Mouse (Mus musculus): ENCODE measurements at regions not wholly inside any gene's neighbourhood (a gene's known extent, or its start where the extent isn't known, plus 50 kb on each side); places are given as distances from the start of the nearest gene placed in this dataset.
"Not testable (repeated sequence)": the region's sequence is repeated elsewhere in the genome, so short reads cannot be mapped to it uniquely, and the experiment has no call there.

GRCm38 (mm10) chr8:5523281-5523680 is 418.1 kb upstream of the Slc10a2 start:
- Histone ChIP-seq H3K27me3 (no peaks in the 10 kb centered on the region), H3K4me1 (no peaks in the 10 kb centered on the region), H3K36me3 (replicated peaks) (no peaks in the 10 kb centered on the region), H3K4me3 (replicated peaks) (no peak overlapping the region), H3K27ac (no peak overlapping the region), H3K9ac (no peak overlapping the region), H3K4me2 (no peak overlapping the region), H3K9me3 (no peaks in the 10 kb centered on the region)
- ATAC-seq (ENCODE audit: low FRiP score), result no peak
- WGBS, result 83% methylated on average over 4 of the region's 4 CpGs

- Histone ChIP-seq H3K9ac (no peak overlapping the region), H3K4me3 (replicated peaks) (no peak overlapping the region), H3K9me3 (no peaks in the 10 kb centered on the region), H3K36me3 (replicated peaks) (no peaks in the 10 kb centered on the region), H3K27me3 (no peaks in the 10 kb centered on the region), H3K4me1 (no peaks in the 10 kb centered on the region), H3K4me2 (no peak overlapping the region), H3K27ac (no peak overlapping the region)
- no peak for ATAC-seq (ENCODE audit: low FRiP score)
- whole genome bisulfite sequencing, result 97% methylated on average over 2 of the region's 2 CpGs
These were observed 390.7 kb upstream of the Slc10a2 start for GRCm38 (mm10) chr8:5495861-5496260.

GRCm38 (mm10) chr8:5490491-5490890 is 385.3 kb upstream of the Slc10a2 start:
- Histone ChIP-seq H3K27me3 (no peaks in the 10 kb centered on the region), H3K27ac (no peak overlapping the region), H3K4me1 (no peaks in the 10 kb centered on the region), H3K4me2 (no peak overlapping the region), H3K36me3 (replicated peaks) (no peaks in the 10 kb centered on the region), H3K9me3 (no peaks in the 10 kb centered on the region), H3K4me3 (replicated peaks) (no peak overlapping the region), H3K9ac (no peak overlapping the region)
- 85% methylated on average over 3 of the region's 3 CpGs for WGBS
- ATAC-seq (ENCODE audit: low FRiP score), result no peak

- Histone ChIP-seq H3K4me3 (replicated peaks) (no peak overlapping the region), H3K9me3 (no peaks in the 10 kb centered on the region), H3K36me3 (replicated peaks) (no peaks in the 10 kb centered on the region), H3K4me1 (no peaks in the 10 kb centered on the region), H3K4me2 (no peak overlapping the region), H3K27ac (no peak overlapping the region), H3K9ac (no peak overlapping the region), H3K27me3 (no peaks in the 10 kb centered on the region)
- no peak for ATAC-seq (ENCODE audit: low FRiP score)
- 72% methylated on average over 1 of the region's 1 CpGs for WGBS
These were observed 377.8 kb upstream of the Slc10a2 start for GRCm38 (mm10) chr8:5482938-5483337.

GRCm38 (mm10) chr8:5472999-5473398 is 367.8 kb upstream of the Slc10a2 start:
- no peak for ATAC-seq (ENCODE audit: low FRiP score)
- no peaks in the 10 kb centered on the region for H3K4me1 ChIP-seq
- H3K27ac ChIP-seq, result no peak overlapping the region
- no peak overlapping the region for H3K4me3 ChIP-seq (replicated peaks)
- no peak overlapping the region for H3K4me2 ChIP-seq
- no peak overlapping the region for H3K9ac ChIP-seq
- no peaks in the 10 kb centered on the region for H3K27me3 ChIP-seq
- H3K36me3 ChIP-seq (replicated peaks), result no peaks in the 10 kb centered on the region
- no peaks in the 10 kb centered on the region for H3K9me3 ChIP-seq

GRCm38 (mm10) chr8:5472582-5472981 is 367.4 kb upstream of the Slc10a2 start:
- H3K27me3 ChIP-seq, result no peaks in the 10 kb centered on the region
- no peak for ATAC-seq (ENCODE audit: low FRiP score)
- no peak overlapping the region for H3K27ac ChIP-seq
- H3K9ac ChIP-seq, result no peak overlapping the region
- H3K9me3 ChIP-seq, result no peaks in the 10 kb centered on the region
- H3K4me2 ChIP-seq, result no peak overlapping the region
- no peaks in the 10 kb centered on the region for H3K4me1 ChIP-seq
- H3K4me3 ChIP-seq (replicated peaks), result no peak overlapping the region
- H3K36me3 ChIP-seq (replicated peaks), result no peaks in the 10 kb centered on the region
- WGBS, result 81% methylated on average over 1 of the region's 1 CpGs

GRCm38 (mm10) chr8:5457619-5458018 is 352.5 kb upstream of the Slc10a2 start:
- Histone ChIP-seq H3K36me3 (replicated peaks) (no peaks in the 10 kb centered on the region), H3K4me3 (replicated peaks) (no peak overlapping the region), H3K27ac (no peak overlapping the region), H3K9me3 (no peaks in the 10 kb centered on the region), H3K27me3 (no peaks in the 10 kb centered on the region), H3K4me2 (no peak overlapping the region), H3K4me1 (no peaks in the 10 kb centered on the region), H3K9ac (no peak overlapping the region)
- ATAC-seq (ENCODE audit: low FRiP score), result no peak
- 86% methylated on average over 1 of the region's 1 CpGs for WGBS

GRCm38 (mm10) chr8:5453469-5453868 is 348.3 kb upstream of the Slc10a2 start:
- Histone ChIP-seq H3K27me3 (no peaks in the 10 kb centered on the region), H3K4me2 (no peak overlapping the region), H3K4me1 (no peaks in the 10 kb centered on the region), H3K36me3 (replicated peaks) (no peaks in the 10 kb centered on the region), H3K9ac (no peak overlapping the region), H3K4me3 (replicated peaks) (no peak overlapping the region), H3K9me3 (no peaks in the 10 kb centered on the region), H3K27ac (no peak overlapping the region)
- ATAC-seq (ENCODE audit: low FRiP score), result no peak
- 93% methylated on average over 4 of the region's 4 CpGs for WGBS

GRCm38 (mm10) chr8:5442243-5442642 is 337.1 kb upstream of the Slc10a2 start:
- H3K4me2 ChIP-seq; H3K4me1 ChIP-seq; H3K27me3 ChIP-seq; H3K27ac ChIP-seq; H3K4me3 ChIP-seq (replicated peaks); ATAC-seq (ENCODE audit: low FRiP score); H3K9me3 ChIP-seq; H3K9ac ChIP-seq; H3K36me3 ChIP-seq (replicated peaks): not testable (repeated sequence)
- 95% methylated on average over 5 of the region's 5 CpGs for WGBS

- not testable (repeated sequence) for ATAC-seq (ENCODE audit: low FRiP score); H3K9ac ChIP-seq
- 90% methylated on average over 3 of the region's 3 CpGs for WGBS
These were observed 335.3 kb upstream of the Slc10a2 start for GRCm38 (mm10) chr8:5440404-5440803.

GRCm38 (mm10) chr8:5439054-5439453 is 333.9 kb upstream of the Slc10a2 start:
- WGBS, result 26% methylated on average over 2 of the region's 2 CpGs
- H3K4me2 ChIP-seq, result no peak overlapping the region
- no peaks in the 10 kb centered on the region for H3K36me3 ChIP-seq (replicated peaks)
- no peaks in the 10 kb centered on the region for H3K4me1 ChIP-seq
- 0 out of 2 replicates have a peak, but pooled peaks cover 7% of the 10 kb centered on the region for H3K9me3 ChIP-seq
- ATAC-seq (ENCODE audit: low FRiP score), result no peak
- H3K4me3 ChIP-seq (replicated peaks), result no peak overlapping the region
- H3K27me3 ChIP-seq, result no peaks in the 10 kb centered on the region
- H3K9ac ChIP-seq, result no peak overlapping the region
- no peak overlapping the region for H3K27ac ChIP-seq

More at GRCm38 (mm10) chr8:5440404-5440803, 335.3 kb upstream of the Slc10a2 start:
- not testable (repeated sequence) for H3K27me3 ChIP-seq; H3K36me3 ChIP-seq (replicated peaks); H3K4me2 ChIP-seq; H3K4me1 ChIP-seq; H3K4me3 ChIP-seq (replicated peaks); H3K27ac ChIP-seq; H3K9me3 ChIP-seq

- H3K4me3 ChIP-seq (replicated peaks), result no peak overlapping the region
- WGBS, result 78% methylated on average over 3 of the region's 3 CpGs
- no peak for ATAC-seq (ENCODE audit: low FRiP score)
- no peak overlapping the region for H3K4me2 ChIP-seq
- H3K9me3 ChIP-seq, result no peaks in the 10 kb centered on the region
- H3K4me1 ChIP-seq, result no peaks in the 10 kb centered on the region
- no peak overlapping the region for H3K27ac ChIP-seq
- no peaks in the 10 kb centered on the region for H3K36me3 ChIP-seq (replicated peaks)
- no peaks in the 10 kb centered on the region for H3K27me3 ChIP-seq
- no peak overlapping the region for H3K9ac ChIP-seq
These were observed 323.3 kb upstream of the Slc10a2 start for GRCm38 (mm10) chr8:5428303-5428971.

GRCm38 (mm10) chr8:5416841-5417240 is 311.7 kb upstream of the Slc10a2 start:
- H3K4me1 ChIP-seq; H3K27ac ChIP-seq; H3K27me3 ChIP-seq; H3K4me2 ChIP-seq; H3K9me3 ChIP-seq; H3K4me3 ChIP-seq (replicated peaks); H3K36me3 ChIP-seq (replicated peaks); H3K9ac ChIP-seq; ATAC-seq (ENCODE audit: low FRiP score): not testable (repeated sequence)
- 15% methylated on average over 2 of the region's 2 CpGs for WGBS

Data from forebrain, embryonic 12.5 days (tissue).